8 mouse cellular contexts compared by ENCODE assay signal in genomic region chr5:64861471-64862199, GRCm38 (mm10). TPM values are rescaled to one million over a fixed set of nuclear protein-coding genes. Genes with fewer than 3 reads are reported as not detected.
DNase-seq lines count a peak whose midpoint lies in the region; ATAC-seq and TF ChIP-seq lines count a peak whose summit lies in the region.

No protein-coding gene starts in this region.

- H3K4me2 ChIP-seq in forebrain, embryonic 13.5 days = no peak overlapping the region
- H3K4me2 ChIP-seq in forebrain, embryonic 12.5 days = no peak overlapping the region
- H3K4me2 ChIP-seq in embryonic facial prominence, embryonic 14.5 days (ENCODE audit: low read depth, low read length) = peak overlapping the region; percentile 50
- peak overlapping the region; percentile 27 for H3K4me2 ChIP-seq in hindbrain, postnatal 0 days (ENCODE audit: low read depth, low read length)
- H3K4me2 ChIP-seq in liver, embryonic 14.5 days (ENCODE audit: low read depth) = peak overlapping the region; percentile 70
- H3K4me2 ChIP-seq in stomach, postnatal 0 days (replicated peaks; ENCODE audit: low read depth) = peak overlapping the region; percentile 57

- ATAC-seq in forebrain, embryonic 13.5 days = peak; percentile 19; the same call in 1 of the 2 replicates
- ATAC-seq in forebrain, embryonic 12.5 days (ENCODE audit: low FRiP score) = no peak
- ATAC-seq in embryonic facial prominence, embryonic 14.5 days (ENCODE audit: low read depth) = peak; percentile 48
- peak; percentile 64; the same call in 1 of the 2 replicates for ATAC-seq in hindbrain, postnatal 0 days
- peak; percentile 38; the same call in 1 of the 2 replicates for ATAC-seq in liver, embryonic 14.5 days (ENCODE audit: insufficient read depth)
- ATAC-seq in stomach, postnatal 0 days (ENCODE audit: low FRiP score, low TSS enrichment) = peak; percentile 92

- H3K9me3 ChIP-seq in forebrain, embryonic 13.5 days (replicated peaks) = no peaks in the 10 kb centered on the region
- no peaks in the 10 kb centered on the region for H3K9me3 ChIP-seq in forebrain, embryonic 12.5 days
- no peaks in the 10 kb centered on the region for H3K9me3 ChIP-seq in embryonic facial prominence, embryonic 14.5 days (ENCODE audit: control insufficient read depth, low read length)
- no peaks in the 10 kb centered on the region for H3K9me3 ChIP-seq in hindbrain, postnatal 0 days (ENCODE audit: low read length)
- no peaks in the 10 kb centered on the region for H3K9me3 ChIP-seq in liver, embryonic 14.5 days (ENCODE audit: control insufficient read depth, low read length)
- no peaks in the 10 kb centered on the region for H3K9me3 ChIP-seq in stomach, postnatal 0 days (ENCODE audit: control insufficient read depth, low read length)

- H3K36me3 ChIP-seq in forebrain, embryonic 13.5 days (ENCODE audit: poor library complexity, severe bottlenecking) = no peaks in the 10 kb centered on the region
- H3K36me3 ChIP-seq in forebrain, embryonic 12.5 days (replicated peaks) = no peaks in the 10 kb centered on the region
- H3K36me3 ChIP-seq in embryonic facial prominence, embryonic 14.5 days (ENCODE audit: control insufficient read depth, insufficient read depth, low read length) = no peaks in the 10 kb centered on the region
- H3K36me3 ChIP-seq in hindbrain, postnatal 0 days (ENCODE audit: insufficient read depth, low read length) = no peaks in the 10 kb centered on the region
- H3K36me3 ChIP-seq in liver, embryonic 14.5 days (replicated peaks; ENCODE audit: control insufficient read depth, insufficient read depth, low read depth) = no peaks in the 10 kb centered on the region
- no peaks in the 10 kb centered on the region for H3K36me3 ChIP-seq in stomach, postnatal 0 days (ENCODE audit: control insufficient read depth, insufficient read depth, low read length)

- H3K9ac ChIP-seq in forebrain, embryonic 13.5 days = no peak overlapping the region
- no peak overlapping the region for H3K9ac ChIP-seq in forebrain, embryonic 12.5 days
- peak overlapping the region; percentile 45; the same call in 1 of the 2 replicates for H3K9ac ChIP-seq in embryonic facial prominence, embryonic 14.5 days (ENCODE audit: low read depth, low read length)
- H3K9ac ChIP-seq in hindbrain, postnatal 0 days (replicated peaks; ENCODE audit: low read length) = no peak overlapping the region
- peak overlapping the region; percentile 53 for H3K9ac ChIP-seq in liver, embryonic 14.5 days (replicated peaks)
- peak overlapping the region; percentile 59 for H3K9ac ChIP-seq in stomach, postnatal 0 days (ENCODE audit: low read length)

- no peak for TF ChIP-seq CTCF in hindbrain, postnatal 0 days (IDR thresholded peaks at IDR 0.05; ENCODE audit: low read depth)
- TF ChIP-seq CTCF in liver, embryonic 14.5 days (IDR thresholded peaks at IDR 0.05; ENCODE audit: low read depth) = no peak
- TF ChIP-seq CTCF in stomach, postnatal 0 days (IDR thresholded peaks at IDR 0.05; ENCODE audit: low read depth) = no peak

- H3K27ac ChIP-seq in forebrain, embryonic 13.5 days = peak overlapping the region; percentile 27; the same call in 1 of the 2 replicates
- H3K27ac ChIP-seq in forebrain, embryonic 12.5 days = no peak overlapping the region
- H3K27ac ChIP-seq in embryonic facial prominence, embryonic 14.5 days (replicated peaks; ENCODE audit: low read depth, low read length) = peak overlapping the region; percentile 89
- H3K27ac ChIP-seq in hindbrain, postnatal 0 days = peak overlapping the region; percentile 32; the same call in 1 of the 2 replicates
- no peak overlapping the region; the same call in 1 of the 2 replicates for H3K27ac ChIP-seq in liver, embryonic 14.5 days
- H3K27ac ChIP-seq in stomach, postnatal 0 days (replicated peaks) = peak overlapping the region; percentile 96

- DNase-seq in 416B (ENCODE audit: low read depth) = peak; percentile 86
- DNase-seq in embryonic facial prominence, embryonic 14.5 days (ENCODE audit: low spot score) = peak; percentile 87
- peak; percentile 58 for DNase-seq in hindbrain, postnatal 0 days (ENCODE audit: low spot score)
- peak in 1 of 3 experiments; percentile 50 for DNase-seq in liver, embryonic 14.5 days (ENCODE audit: low read depth in 3 of 3, low spot score in 3 of 3)
- peak; percentile 94 for DNase-seq in stomach, postnatal 0 days (ENCODE audit: low spot score)
- no peak for DNase-seq in right cerebral cortex, postnatal 14 days

- TF ChIP-seq EP300 in liver, embryonic 14.5 days (IDR thresholded peaks at IDR 0.05; ENCODE audit: low read depth) = no peak
- no peak for TF ChIP-seq EP300 in stomach, postnatal 0 days (optimal IDR thresholded peaks at IDR 0.05)

- H3K27me3 ChIP-seq in forebrain, embryonic 13.5 days = no peaks in the 10 kb centered on the region
- no peaks in the 10 kb centered on the region for H3K27me3 ChIP-seq in forebrain, embryonic 12.5 days
- H3K27me3 ChIP-seq in embryonic facial prominence, embryonic 14.5 days (replicated peaks; ENCODE audit: control insufficient read depth, insufficient read depth, low read length) = no peaks in the 10 kb centered on the region
- H3K27me3 ChIP-seq in hindbrain, postnatal 0 days (ENCODE audit: insufficient read depth, low read length) = no peaks in the 10 kb centered on the region
- H3K27me3 ChIP-seq in liver, embryonic 14.5 days (ENCODE audit: control insufficient read depth, insufficient read depth, low read length) = no peaks in the 10 kb centered on the region
- no peaks in the 10 kb centered on the region for H3K27me3 ChIP-seq in stomach, postnatal 0 days (ENCODE audit: control insufficient read depth, insufficient read depth, low read length)

- 63% methylated on average over 17 of the region's 17 CpGs for WGBS in forebrain, embryonic 13.5 days
- WGBS in forebrain, embryonic 12.5 days = 76% methylated on average over 17 of the region's 17 CpGs
- 26% methylated on average over 17 of the region's 17 CpGs for WGBS in embryonic facial prominence, embryonic 14.5 days
- 45% methylated on average over 17 of the region's 17 CpGs for WGBS in hindbrain, postnatal 0 days
- 17% methylated on average over 17 of the region's 17 CpGs for WGBS in liver, embryonic 14.5 days (ENCODE audit: insufficient replicate concordance)
- 12% methylated on average over 17 of the region's 17 CpGs for WGBS in stomach, postnatal 0 days

- H3K4me3 ChIP-seq in forebrain, embryonic 13.5 days = no peak overlapping the region
- H3K4me3 ChIP-seq in forebrain, embryonic 12.5 days (replicated peaks) = no peak overlapping the region
- H3K4me3 ChIP-seq in embryonic facial prominence, embryonic 14.5 days (ENCODE audit: low read depth, low read length) = peak overlapping the region; percentile 10; the same call in 1 of the 2 replicates
- H3K4me3 ChIP-seq in hindbrain, postnatal 0 days (ENCODE audit: low read length) = no peak overlapping the region
- peak overlapping the region; percentile 26 to 30 for H3K4me3 ChIP-seq in liver, embryonic 14.5 days (ENCODE audit: insufficient read depth in 1 of 2, low read depth in 2 of 2, low read length in 2 of 2)
- H3K4me3 ChIP-seq in stomach, postnatal 0 days (ENCODE audit: low read depth, low read length) = peak overlapping the region; percentile 21

- peaks cover 22% of the 10 kb centered on the region for H3K4me1 ChIP-seq in forebrain, embryonic 13.5 days
- 0 out of 2 replicates have a peak, but pooled peaks cover 7% of the 10 kb centered on the region for H3K4me1 ChIP-seq in forebrain, embryonic 12.5 days
- H3K4me1 ChIP-seq in embryonic facial prominence, embryonic 14.5 days (ENCODE audit: control insufficient read depth, insufficient read depth, low read length) = peaks cover 33% of the 10 kb centered on the region
- H3K4me1 ChIP-seq in hindbrain, postnatal 0 days (ENCODE audit: insufficient read depth, low read length) = no peaks in the 10 kb centered on the region; the same call in 1 of the 2 replicates
- H3K4me1 ChIP-seq in liver, embryonic 14.5 days (replicated peaks; ENCODE audit: control insufficient read depth in 2 of 2, insufficient read depth in 2 of 2, low read length in 1 of 2) = peaks cover 23 to 36% of the 10 kb centered on the region in 2 experiments
- 0 out of 2 replicates have a peak, but pooled peaks cover 5% of the 10 kb centered on the region for H3K4me1 ChIP-seq in stomach, postnatal 0 days (replicated peaks; ENCODE audit: control insufficient read depth, insufficient read depth)

RNA-seq across cellular contexts. Expression of gene Klf3, which starts 58.4 kb away (rescaled TPM):
- 24.0 and 25.1 TPM in 2 replicates for polyA plus RNA-seq in forebrain, embryonic 13.5 days (2015; fragmentation: Nextera tagmentation; extraction: Ambion mirVana)
- 32.5 and 33.6 TPM in 2 replicates for polyA plus RNA-seq in forebrain, embryonic 12.5 days (2016; fragmentation: Nextera tagmentation; extraction: Ambion mirVana)
- polyA plus RNA-seq in embryonic facial prominence, embryonic 14.5 days (2014; fragmentation: Nextera tagmentation; extraction: Ambion mirVana) = 58.5 and 65.5 TPM in 2 replicates
- 22.6 and 22.9 TPM in 2 replicates for total RNA-seq in hindbrain, postnatal 0 days (2014; rRNA removed)
- 37.1 and 37.5 TPM in 2 replicates for polyA plus RNA-seq in hindbrain, postnatal 0 days (2015; fragmentation: Nextera tagmentation; extraction: Ambion mirVana)
- polyA plus RNA-seq in liver, embryonic 14.5 days (2012; rRNA removed) = 34.2 and 42.8 TPM in 2 replicates
- polyA plus RNA-seq in liver, embryonic 14.5 days (2014; fragmentation: Nextera tagmentation; extraction: Ambion mirVana) = 69.8 and 83.9 TPM in 2 replicates
- polyA plus RNA-seq in stomach, postnatal 0 days (2015; fragmentation: Nextera tagmentation; extraction: Ambion mirVana) = 97.5 and 101 TPM in 2 replicates

Comparison
In these comparisons a context has a peak if more than half of its experiments do, and no peak if none do; other contexts are left out.
1. H3K27ac ChIP-seq: peak in forebrain, embryonic 13.5 days (single experiment), embryonic facial prominence, embryonic 14.5 days (single experiment), hindbrain, postnatal 0 days (single experiment) and stomach, postnatal 0 days (single experiment); none in forebrain, embryonic 12.5 days (single experiment) and liver, embryonic 14.5 days (single experiment).
2. H3K4me2 ChIP-seq: peak in embryonic facial prominence, embryonic 14.5 days (single experiment), hindbrain, postnatal 0 days (single experiment), liver, embryonic 14.5 days (single experiment) and stomach, postnatal 0 days (single experiment); none in forebrain, embryonic 13.5 days (single experiment) and forebrain, embryonic 12.5 days (single experiment).
3. H3K4me3 ChIP-seq: peak in embryonic facial prominence, embryonic 14.5 days (single experiment), liver, embryonic 14.5 days (2 of 2) and stomach, postnatal 0 days (single experiment); none in forebrain, embryonic 13.5 days (single experiment), forebrain, embryonic 12.5 days (single experiment) and hindbrain, postnatal 0 days (single experiment).
4. H3K9ac ChIP-seq: peak in embryonic facial prominence, embryonic 14.5 days (single experiment), liver, embryonic 14.5 days (single experiment) and stomach, postnatal 0 days (single experiment); none in forebrain, embryonic 13.5 days (single experiment), forebrain, embryonic 12.5 days (single experiment) and hindbrain, postnatal 0 days (single experiment).